Mouse (Mus musculus) bone marrow, adult 2 months (tissue): ENCODE measurements around the gene Tmem52.

Experiments
- CTCF ChIP-seq: fragments of 200-500 bp; IDR thresholded peaks from 2 replicates; pipeline ENCODE4 v1.5.1; 2011; ENCODE audit warnings: low read length, control low read depth; ENCODE audit not compliant: control insufficient read depth, insufficient read depth
- POLR2A ChIP-seq: fragments of 200-500 bp; IDR thresholded peaks from 2 replicates; pipeline ENCODE4 v1.6.1; 2011; ENCODE audit warnings: low read depth, mild to moderate bottlenecking, control low read depth, low read length, borderline replicate concordance; ENCODE audit not compliant: control insufficient read depth

GRCm38 (mm10) chr4:155508614-155509013, 39.7 kb downstream of the Tmem52 start:
- TF ChIP-seq CTCF: no peak
- TF ChIP-seq POLR2A: no peak
